Mouse (Mus musculus) midbrain, embryonic 15.5 days (tissue): Measurements from ENCODE around the gene Akr1b3. TPM values are rescaled to one million over a fixed set of nuclear protein-coding genes. Genes with fewer than 3 reads are reported as not detected.

Source experiments
- ATAC-seq: fragments of 200-750 bp; cut with Nextera tagmentation; replicated peaks from 2 replicates; pipeline ENCODE4 v1.8.0; 2017; ENCODE audit warnings: moderate TSS enrichment
- H3K27ac ChIP-seq: fragments of 300-500 bp; sonication (generic); 2 replicates; pipeline ENCODE4 v1.5.1; 2015; ENCODE audit warnings: mild to moderate bottlenecking, inconsistent platforms
- H3K27me3 ChIP-seq: fragments of 300-500 bp; sonication (generic); replicated peaks from 2 replicates; pipeline ENCODE4 v1.6.1; 2015; ENCODE audit warnings: inconsistent platforms
- H3K36me3 ChIP-seq: fragments of 300-500 bp; sonication (generic); replicated peaks from 2 replicates; pipeline ENCODE4 v1.6.1; 2015; ENCODE audit warnings: inconsistent platforms
- H3K4me1 ChIP-seq: fragments of 300-500 bp; sonication (generic); 2 replicates; pipeline ENCODE4 v1.6.1; 2015; ENCODE audit warnings: inconsistent platforms
- H3K4me2 ChIP-seq: fragments of 300-500 bp; sonication (generic); 2 replicates; pipeline ENCODE4 v1.6.1; 2015; ENCODE audit warnings: inconsistent platforms, mild to moderate bottlenecking, moderate library complexity
- H3K4me3 ChIP-seq: fragments of 300-500 bp; sonication (generic); 2 replicates; pipeline ENCODE4 v1.5.1; 2015; ENCODE audit warnings: mild to moderate bottlenecking, inconsistent platforms
- H3K9ac ChIP-seq: fragments of 300-500 bp; sonication (generic); 2 replicates; pipeline ENCODE4 v1.6.1; 2015; ENCODE audit warnings: mild to moderate bottlenecking, inconsistent platforms
- H3K9me3 ChIP-seq: fragments of 300-500 bp; sonication (generic); 2 replicates; pipeline ENCODE4 v1.6.1; 2016; ENCODE audit warnings: inconsistent platforms
- WGBS: fragments of 180-500 bp; shearing (Covaris S2); methylation state at CpG from one replicate; pipeline ENCODE4 v1.1.7; 2015; ENCODE audit warnings: mixed read lengths; 5-methylcytosine and 5-hydroxymethylcytosine counted together
- polyA plus RNA-seq: library from polyadenylated mRNA; unstranded; fragments of >200 nt; fragmentation: Nextera tagmentation; extraction: Ambion mirVana; gene quantifications from 2 replicates; pipeline ENCODE4 v1.2.1, GENCODE M21; 2015

Gene Akr1b3
- polyA plus RNA-seq, 1 experiment from 2014 or later, result 102 TPM

- no peak for ATAC-seq
- Histone ChIP-seq H3K9me3 (no peaks in the 10 kb centered on the region), H3K27ac (no peak overlapping the region), H3K36me3 (no peaks in the 10 kb centered on the region), H3K4me3 (no peak overlapping the region), H3K4me1 (no peaks in the 10 kb centered on the region), H3K27me3 (no peaks in the 10 kb centered on the region), H3K4me2 (no peak overlapping the region), H3K9ac (no peak overlapping the region)
- WGBS, result 80% methylated on average over 3 of the region's 3 CpGs
Observed at GRCm38 (mm10) chr6:34286841-34287240, 30.4 kb downstream of the Akr1b3 start.

- no peak overlapping the region for H3K4me2 ChIP-seq
- no peaks in the 10 kb centered on the region for H3K4me1 ChIP-seq
- 83% methylated on average over 5 of the region's 5 CpGs for WGBS
- H3K9ac ChIP-seq, result no peak overlapping the region
- no peaks in the 10 kb centered on the region for H3K27me3 ChIP-seq
- no peak overlapping the region for H3K4me3 ChIP-seq
- H3K36me3 ChIP-seq, result no peaks in the 10 kb centered on the region
- no peaks in the 10 kb centered on the region for H3K9me3 ChIP-seq
- no peak for ATAC-seq
- H3K27ac ChIP-seq, result no peak overlapping the region
Observed at GRCm38 (mm10) chr6:34278385-34278784, 38.9 kb downstream of the Akr1b3 start.

GRCm38 (mm10) chr6:34277665-34278064, 39.6 kb downstream of the Akr1b3 start:
- 25% methylated on average over 9 of the region's 9 CpGs for WGBS
- ATAC-seq, result no peak
- no peak overlapping the region for H3K9ac ChIP-seq
- no peak overlapping the region for H3K4me3 ChIP-seq
- H3K4me2 ChIP-seq, result no peak overlapping the region
- H3K9me3 ChIP-seq, result no peaks in the 10 kb centered on the region
- H3K36me3 ChIP-seq, result no peaks in the 10 kb centered on the region
- H3K27ac ChIP-seq, result no peak overlapping the region
- no peaks in the 10 kb centered on the region for H3K27me3 ChIP-seq
- H3K4me1 ChIP-seq, result no peaks in the 10 kb centered on the region

- H3K4me1 ChIP-seq, result 0 out of 2 replicates have a peak, but pooled peaks cover 7% of the 10 kb centered on the region
- H3K4me2 ChIP-seq, result no peak overlapping the region
- H3K36me3 ChIP-seq, result no peaks in the 10 kb centered on the region
- H3K9me3 ChIP-seq, result no peaks in the 10 kb centered on the region
- H3K27me3 ChIP-seq, result no peaks in the 10 kb centered on the region
- WGBS, result 89% methylated on average over 2 of the region's 2 CpGs
- H3K27ac ChIP-seq, result no peak overlapping the region
- no peak for ATAC-seq
- no peak overlapping the region for H3K9ac ChIP-seq
- H3K4me3 ChIP-seq, result no peak overlapping the region
Observed at GRCm38 (mm10) chr6:34274346-34274745, 42.9 kb downstream of the Akr1b3 start.

- Histone ChIP-seq H3K4me3 (no peak overlapping the region), H3K27me3 (no peaks in the 10 kb centered on the region), H3K9ac (no peak overlapping the region), H3K9me3 (no peaks in the 10 kb centered on the region), H3K27ac (no peak overlapping the region), H3K4me1 (0 out of 2 replicates have a peak, but pooled peaks cover 7% of the 10 kb centered on the region), H3K4me2 (no peak overlapping the region), H3K36me3 (no peaks in the 10 kb centered on the region)
- no peak for ATAC-seq
- 92% methylated on average over 2 of the region's 2 CpGs for WGBS
Observed at GRCm38 (mm10) chr6:34273073-34273472, 44.2 kb downstream of the Akr1b3 start.

- Histone ChIP-seq H3K27me3 (no peaks in the 10 kb centered on the region), H3K27ac (no peak overlapping the region), H3K4me1 (0 out of 2 replicates have a peak, but pooled peaks cover 7% of the 10 kb centered on the region), H3K4me2 (no peak overlapping the region), H3K4me3 (no peak overlapping the region), H3K9ac (no peak overlapping the region), H3K36me3 (no peaks in the 10 kb centered on the region), H3K9me3 (no peaks in the 10 kb centered on the region)
- ATAC-seq, result no peak
- WGBS, result 98% methylated on average over 5 of the region's 5 CpGs
Observed at GRCm38 (mm10) chr6:34272462-34272861, 44.8 kb downstream of the Akr1b3 start.

GRCm38 (mm10) chr6:34270717-34271116, 46.6 kb downstream of the Akr1b3 start:
- H3K4me3 ChIP-seq, result no peak overlapping the region
- peak; percentile 39; the same call in 1 of the 2 replicates for ATAC-seq
- 23% methylated on average over 6 of the region's 6 CpGs for WGBS
- no peak overlapping the region for H3K9ac ChIP-seq
- H3K27me3 ChIP-seq, result no peaks in the 10 kb centered on the region
- peak overlapping the region; percentile 57 for H3K27ac ChIP-seq
- no peak overlapping the region for H3K4me2 ChIP-seq
- H3K36me3 ChIP-seq, result no peaks in the 10 kb centered on the region
- 0 out of 2 replicates have a peak, but pooled peaks cover 7% of the 10 kb centered on the region for H3K4me1 ChIP-seq
- H3K9me3 ChIP-seq, result no peaks in the 10 kb centered on the region

- H3K9ac ChIP-seq, result no peak overlapping the region
- no peaks in the 10 kb centered on the region for H3K36me3 ChIP-seq
- H3K9me3 ChIP-seq, result no peaks in the 10 kb centered on the region
- no peaks in the 10 kb centered on the region for H3K27me3 ChIP-seq
- WGBS, result 63% methylated on average over 5 of the region's 5 CpGs
- H3K4me2 ChIP-seq, result no peak overlapping the region
- ATAC-seq, result no peak
- H3K4me3 ChIP-seq, result no peak overlapping the region
- H3K4me1 ChIP-seq, result no peaks in the 10 kb centered on the region
- H3K27ac ChIP-seq, result no peak overlapping the region
Observed at GRCm38 (mm10) chr6:34258546-34258945, 58.7 kb downstream of the Akr1b3 start.

Other genes with a start within 250 kb of the Akr1b3 start
- gene Slc35b4, start 140.4 kb downstream of the Akr1b3 start, polyA plus RNA-seq, result 45.0 and 45.6 TPM in 2 replicates
- 2.6 TPM in 2 replicates for gene Akr1b8, start 36.6 kb upstream of the Akr1b3 start, polyA plus RNA-seq
- gene Akr1b10, start 66.7 kb upstream of the Akr1b3 start, polyA plus RNA-seq, result 9.4 and 10.0 TPM in 2 replicates
- gene Akr1b7, start 94.9 kb upstream of the Akr1b3 start, polyA plus RNA-seq, result 0.13 TPM in 1 of 2 replicates, not detected in the other
- 97.1 and 102 TPM in 2 replicates for gene Bpgm, start 158.7 kb upstream of the Akr1b3 start, polyA plus RNA-seq